Mouse (Mus musculus) naive thymus-derived CD4-positive, alpha-beta T cell, adult 5 months (primary cell): ENCODE measurements around the gene Rexo5. TPM values are rescaled to one million over a fixed set of nuclear protein-coding genes. Genes with fewer than 3 reads are reported as not detected.

Experiments
- polyA plus RNA-seq: library from polyadenylated mRNA; unstranded; fragments of 100-300 nt; shearing (Covaris generic); gene quantifications from one replicate; pipeline ENCODE4 v1.2.1, GENCODE M21; 2017

The Rexo5 gene
- polyA plus RNA-seq: 34.3 TPM

GRCm38 (mm10) chr7:119793586-119794250 lies at the start of gene Rexo5, which contains the start of gene Eri2:
TSS of gene Rexo5 (plus strand) at chr7:119794006.
TSS of gene Eri2 (minus strand) at chr7:119794058.

GRCm38 (mm10) chr7:119760527-119760951 lies 33.3 kb upstream of the Rexo5 start, which contains the start of gene Acsm3:
TSS of gene Acsm3 (plus strand) at chr7:119760923.

GRCm38 (mm10) chr7:119895639-119896512 lies 102.1 kb downstream of the Rexo5 start, which contains the start of the genes Lyrm1 and Dcun1d3:
TSS of gene Lyrm1 (plus strand) at chr7:119895861.
TSS of gene Dcun1d3 (minus strand) at chr7:119896298.

Other genes starting within 250 kb of the Rexo5 start
- gene Acsm2, start 239.7 kb upstream of the Rexo5 start, polyA plus RNA-seq: not detected
- gene Acsm1, start 187.0 kb upstream of the Rexo5 start, polyA plus RNA-seq: not detected
- gene Acsm4, start 104.0 kb upstream of the Rexo5 start, polyA plus RNA-seq: not detected
- gene Thumpd1, start 73.2 kb upstream of the Rexo5 start, polyA plus RNA-seq: 113 TPM
- not detected for gene Acsm3, start 33.1 kb upstream of the Rexo5 start, polyA plus RNA-seq
- 7.7 TPM for gene Eri2, start 52 bp downstream of the Rexo5 start, polyA plus RNA-seq
- gene Lyrm1, start 101.9 kb downstream of the Rexo5 start, polyA plus RNA-seq: 6.7 TPM
- 21.0 TPM for gene Dcun1d3, start 102.3 kb downstream of the Rexo5 start, polyA plus RNA-seq